ENCODE assay signal across 1 mouse cellular context in the genomic region with DNA sequence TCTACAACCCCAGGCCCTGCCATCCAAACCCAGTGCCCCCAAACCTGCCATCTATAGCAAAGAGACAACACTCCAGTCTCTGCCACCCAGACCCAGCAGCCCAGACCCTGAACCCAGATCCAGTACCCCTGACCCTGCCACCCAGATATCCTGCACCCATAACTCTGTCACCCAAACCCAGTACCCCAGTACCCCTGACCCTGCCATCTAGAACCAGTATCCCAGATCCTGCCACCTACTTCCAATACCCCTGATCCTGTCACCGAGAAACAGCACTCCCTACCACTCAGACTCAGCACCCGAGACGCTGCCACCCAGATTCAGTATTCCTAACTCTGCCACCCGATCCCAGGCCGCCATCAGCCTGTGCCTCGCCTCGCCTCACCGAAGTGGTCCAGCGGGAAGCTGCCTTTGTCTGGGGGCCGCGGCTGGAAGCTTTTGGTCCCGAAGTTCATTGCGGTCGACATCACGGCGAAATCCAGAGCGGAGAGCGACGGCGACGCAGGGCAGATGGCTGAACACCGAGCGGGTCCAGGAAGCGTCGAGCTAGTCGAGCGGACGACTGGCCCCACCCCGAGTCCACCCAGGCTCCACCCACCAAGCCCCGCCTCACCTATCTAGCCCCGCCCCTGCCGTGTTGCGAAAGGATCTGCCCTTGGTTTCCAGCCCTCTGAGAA.
TF ChIP-seq lines count a peak whose summit lies in the region.

No protein-coding gene starts in this region.

TF ChIP-seq in CH12.LX, 34 proteins besides CTCF, POLR2A, EP300 and RAD21:
- 0 out of 2 replicates have a peak, but pooled peaks have one; percentile 30 for TF ChIP-seq MYC (IDR thresholded peaks at IDR 0.05; ENCODE audit: low read depth, low read length)
- peak; percentile 79 for TF ChIP-seq MEF2A (IDR thresholded peaks at IDR 0.05; ENCODE audit: borderline replicate concordance, low read depth, low read length)
- peak; percentile 76 for TF ChIP-seq IRF4 (IDR thresholded peaks at IDR 0.05; ENCODE audit: low read depth, low read length)
- TF ChIP-seq MXI1 (IDR thresholded peaks at IDR 0.05; ENCODE audit: low read depth, low read length) = peak; percentile 90; the same call in 1 of the 2 replicates
- peak; percentile 49 for TF ChIP-seq BHLHE40 (IDR thresholded peaks at IDR 0.05; ENCODE audit: low read depth, low read length)
- 0 out of 2 replicates have a peak, but pooled peaks have one; percentile 48 for TF ChIP-seq CHD2 (IDR thresholded peaks at IDR 0.05; ENCODE audit: low read length)
- TF ChIP-seq RCOR1 (conservative IDR thresholded peaks at IDR 0.05; ENCODE audit: low read depth, low read length) = no peak; the same call in 1 of the 2 replicates
- TF ChIP-seq USF1 (IDR thresholded peaks at IDR 0.05; ENCODE audit: low read depth, low read length) = no peak
- TF ChIP-seq MAFK (IDR thresholded peaks at IDR 0.05; ENCODE audit: insufficient replicate concordance, low read length) = no peak
- TF ChIP-seq MAZ (IDR thresholded peaks at IDR 0.05; ENCODE audit: low read depth, low read length) = peak; percentile 91; the same call in 1 of the 2 replicates
- TF ChIP-seq E2F4 (IDR thresholded peaks at IDR 0.05; ENCODE audit: insufficient replicate concordance, low read depth, low read length) = no peak
- TF ChIP-seq JUN (IDR thresholded peaks at IDR 0.05; ENCODE audit: insufficient read depth, low read depth, low read length) = no peak
- peak; percentile 48; the same call in 1 of the 2 replicates for TF ChIP-seq POLR2AphosphoS2 (IDR thresholded peaks at IDR 0.05; ENCODE audit: low read depth, low read length)
- TF ChIP-seq NELFE (IDR thresholded peaks at IDR 0.05; ENCODE audit: low read depth, low read length) = peak; percentile 70
- TF ChIP-seq KAT2A (IDR thresholded peaks at IDR 0.05; ENCODE audit: insufficient replicate concordance, low read length) = peak; percentile 85; the same call in 1 of the 2 replicates
- TF ChIP-seq SIN3A (IDR thresholded peaks at IDR 0.05; ENCODE audit: low read length) = peak; percentile 96
- TF ChIP-seq TCF12 (IDR thresholded peaks at IDR 0.05; ENCODE audit: low read depth, low read length) = peak; percentile 68
- peak; percentile 92 for TF ChIP-seq ELF1 (IDR thresholded peaks at IDR 0.05; ENCODE audit: low read depth, low read length)
- TF ChIP-seq MAX (IDR thresholded peaks at IDR 0.05; ENCODE audit: low read length) = peak; percentile 46; the same call in 1 of the 2 replicates
- TF ChIP-seq NRF1 (IDR thresholded peaks at IDR 0.05; ENCODE audit: low read depth, low read length) = peak; percentile 62
- no peak for TF ChIP-seq CHD1 (IDR thresholded peaks at IDR 0.05; ENCODE audit: low read depth, low read length)
- TF ChIP-seq HCFC1 (IDR thresholded peaks at IDR 0.05; ENCODE audit: low read depth, low read length) = peak; percentile 94
- TF ChIP-seq SMC3 (IDR thresholded peaks at IDR 0.05; ENCODE audit: low read depth, low read length) = peak; percentile 8; the same call in 1 of the 2 replicates
